Mouse (Mus musculus): Measurements from ENCODE around the gene Runx1.
A peak's percentile ranks its signal among the peaks of the same experiment; 100 is the strongest.

Runx1 gene

GRCm38 (mm10) chr16:92793741-92794140, 32.2 kb downstream of the Runx1 start:
- DNase-seq (ENCODE audit: extremely low spot score), result no peak

GRCm38 (mm10) chr16:92792905-92793304, 33.0 kb downstream of the Runx1 start:
- no peak for DNase-seq (ENCODE audit: extremely low spot score)

GRCm38 (mm10) chr16:92790601-92791000, 35.3 kb downstream of the Runx1 start:
- DNase-seq (ENCODE audit: extremely low spot score), result no peak

GRCm38 (mm10) chr16:92789840-92790239, 36.1 kb downstream of the Runx1 start:
- no peak for DNase-seq (ENCODE audit: extremely low spot score)

GRCm38 (mm10) chr16:92788446-92788845, 37.5 kb downstream of the Runx1 start:
- no peak for DNase-seq (ENCODE audit: extremely low spot score)

- DNase-seq (ENCODE audit: extremely low spot score), result no peak
These were observed 39.0 kb downstream of the Runx1 start for GRCm38 (mm10) chr16:92786883-92787321.

- no peak for DNase-seq (ENCODE audit: extremely low spot score)
These were observed 39.6 kb downstream of the Runx1 start for GRCm38 (mm10) chr16:92786276-92786882.

GRCm38 (mm10) chr16:92783651-92784131, 42.3 kb downstream of the Runx1 start:
- peak; percentile 18 for DNase-seq (ENCODE audit: extremely low spot score)

- DNase-seq (ENCODE audit: extremely low spot score), result no peak
These were observed 43.5 kb downstream of the Runx1 start for GRCm38 (mm10) chr16:92782408-92782807.

GRCm38 (mm10) chr16:92779896-92780435, 46.0 kb downstream of the Runx1 start:
- DNase-seq (ENCODE audit: extremely low spot score), result no peak

- DNase-seq (ENCODE audit: extremely low spot score), result no peak
These were observed 46.8 kb downstream of the Runx1 start for GRCm38 (mm10) chr16:92779175-92779574.

GRCm38 (mm10) chr16:92778096-92778780, 47.7 kb downstream of the Runx1 start:
- DNase-seq (ENCODE audit: extremely low spot score), result no peak

GRCm38 (mm10) chr16:92767862-92768261, 58.1 kb downstream of the Runx1 start:
- DNase-seq (ENCODE audit: extremely low spot score), result no peak

GRCm38 (mm10) chr16:92767423-92767822, 58.5 kb downstream of the Runx1 start:
- no peak for DNase-seq (ENCODE audit: extremely low spot score)

- DNase-seq (ENCODE audit: extremely low spot score), result no peak
These were observed 61.1 kb downstream of the Runx1 start for GRCm38 (mm10) chr16:92764741-92765396.

GRCm38 (mm10) chr16:92763666-92764065, 62.3 kb downstream of the Runx1 start:
- DNase-seq (ENCODE audit: extremely low spot score), result no peak

GRCm38 (mm10) chr16:92761968-92762521, 63.9 kb downstream of the Runx1 start:
- no peak for DNase-seq (ENCODE audit: extremely low spot score)

GRCm38 (mm10) chr16:92760091-92760490, 65.9 kb downstream of the Runx1 start:
- DNase-seq (ENCODE audit: extremely low spot score), result no peak

- DNase-seq (ENCODE audit: extremely low spot score), result no peak
These were observed 68.4 kb downstream of the Runx1 start for GRCm38 (mm10) chr16:92757564-92757963.

GRCm38 (mm10) chr16:92753944-92754343, 72.0 kb downstream of the Runx1 start:
- DNase-seq (ENCODE audit: extremely low spot score), result no peak

- no peak for DNase-seq (ENCODE audit: extremely low spot score)
These were observed 72.8 kb downstream of the Runx1 start for GRCm38 (mm10) chr16:92753139-92753538.

- DNase-seq (ENCODE audit: extremely low spot score), result no peak
These were observed 77.7 kb downstream of the Runx1 start for GRCm38 (mm10) chr16:92748272-92748671.

Measured in embryo, embryonic 9.5 days (tissue).